Mouse (Mus musculus): Measurements from ENCODE around the gene Sms. TPM values are rescaled to one million over a fixed set of nuclear protein-coding genes. Genes with fewer than 3 reads are reported as not detected.

Gene Sms
- polyA plus RNA-seq (2015; fragmentation: Nextera tagmentation; extraction: Ambion mirVana): 41.3 and 57.3 TPM in 2 replicates

- peak; percentile 89 for ATAC-seq (replicated peaks; ENCODE audit: insufficient number of reproducible peaks, insufficient read depth, low FRiP score, low read depth)
- H3K9ac ChIP-seq: peak within 1 kb of the TSS; percentile 70
- no peaks in the 10 kb centered on the region for H3K36me3 ChIP-seq
- 17% methylated on average over 43 of the region's 45 CpGs for WGBS
- peak within 1 kb of the TSS; percentile 83 for H3K27ac ChIP-seq
- H3K27me3 ChIP-seq: no peaks in the 10 kb centered on the region
- peak within 1 kb of the TSS; percentile 73 for H3K4me3 ChIP-seq
- no peaks in the 10 kb centered on the region for H3K9me3 ChIP-seq (replicated peaks)
- H3K4me2 ChIP-seq: peak within 1 kb of the TSS; percentile 71
- H3K4me1 ChIP-seq (replicated peaks): 0 out of 2 replicates have a peak, but pooled peaks cover 3% of the 10 kb centered on the region
Observed at GRCm38 (mm10) chrX:157491944-157492726, at the start of gene Sms. Gene Sms (minus strand): TSS chrX:157492287.

GRCm38 (mm10) chrX:157506400-157506799 is 14.3 kb upstream of the Sms start:
- Histone ChIP-seq H3K9ac (no peak overlapping the region), H3K4me1 (replicated peaks) (peaks cover 3% of the 10 kb centered on the region; the same call in 1 of the 2 replicates), H3K9me3 (replicated peaks) (no peaks in the 10 kb centered on the region), H3K36me3 (no peaks in the 10 kb centered on the region), H3K27me3 (no peaks in the 10 kb centered on the region), H3K4me3 (no peak overlapping the region), H3K4me2 (no peak overlapping the region), H3K27ac (no peak overlapping the region)
- 54% methylated on average over 5 of the region's 5 CpGs for WGBS
- ATAC-seq (replicated peaks; ENCODE audit: insufficient number of reproducible peaks, insufficient read depth, low FRiP score, low read depth): no peak

GRCm38 (mm10) chrX:157504506-157504905 is 12.4 kb upstream of the Sms start:
- Histone ChIP-seq H3K27me3 (no peaks in the 10 kb centered on the region), H3K36me3 (no peaks in the 10 kb centered on the region), H3K9me3 (replicated peaks) (no peaks in the 10 kb centered on the region), H3K27ac (no peak overlapping the region; the same call in 1 of the 2 replicates), H3K9ac (no peak overlapping the region), H3K4me3 (no peak overlapping the region), H3K4me1 (replicated peaks) (peaks cover 3% of the 10 kb centered on the region; the same call in 1 of the 2 replicates), H3K4me2 (no peak overlapping the region)
- 35% methylated on average over 1 of the region's 1 CpGs for WGBS
- no peak for ATAC-seq (replicated peaks; ENCODE audit: insufficient number of reproducible peaks, insufficient read depth, low FRiP score, low read depth)

- no peak overlapping the region for H3K4me2 ChIP-seq
- H3K27me3 ChIP-seq: no peaks in the 10 kb centered on the region
- ATAC-seq (replicated peaks; ENCODE audit: insufficient number of reproducible peaks, insufficient read depth, low FRiP score, low read depth): no peak
- no peak overlapping the region for H3K27ac ChIP-seq
- no peak overlapping the region for H3K9ac ChIP-seq
- no peaks in the 10 kb centered on the region for H3K9me3 ChIP-seq (replicated peaks)
- H3K4me3 ChIP-seq: no peak overlapping the region
- H3K4me1 ChIP-seq (replicated peaks): no peaks in the 10 kb centered on the region
- 57% methylated on average over 2 of the region's 2 CpGs for WGBS
- no peaks in the 10 kb centered on the region for H3K36me3 ChIP-seq
Observed at GRCm38 (mm10) chrX:157501871-157502270, 9.8 kb upstream of the Sms start.

- Histone ChIP-seq H3K27ac (no peak overlapping the region), H3K9me3 (replicated peaks) (no peaks in the 10 kb centered on the region), H3K36me3 (no peaks in the 10 kb centered on the region), H3K4me3 (no peak overlapping the region), H3K27me3 (no peaks in the 10 kb centered on the region), H3K9ac (no peak overlapping the region), H3K4me1 (replicated peaks) (no peaks in the 10 kb centered on the region), H3K4me2 (no peak overlapping the region)
- 72% methylated on average over 8 of the region's 8 CpGs for WGBS
- ATAC-seq (replicated peaks; ENCODE audit: insufficient number of reproducible peaks, insufficient read depth, low FRiP score, low read depth): no peak
Observed at GRCm38 (mm10) chrX:157500004-157500403, 7.9 kb upstream of the Sms start.

GRCm38 (mm10) chrX:157493159-157493558 is 1.1 kb upstream of the Sms start:
- Histone ChIP-seq H3K4me1 (replicated peaks) (0 out of 2 replicates have a peak, but pooled peaks cover 3% of the 10 kb centered on the region), H3K9me3 (replicated peaks) (no peaks in the 10 kb centered on the region), H3K27ac (no peak overlapping the region), H3K36me3 (no peaks in the 10 kb centered on the region), H3K4me2 (no peak overlapping the region), H3K9ac (no peak overlapping the region), H3K27me3 (no peaks in the 10 kb centered on the region), H3K4me3 (no peak overlapping the region)
- no peak for ATAC-seq (replicated peaks; ENCODE audit: insufficient number of reproducible peaks, insufficient read depth, low FRiP score, low read depth)
- WGBS: 85% methylated on average over 4 of the region's 4 CpGs

GRCm38 (mm10) chrX:157491145-157491935 is 747 bp downstream of the Sms start:
- peak overlapping the region; percentile 83 for H3K27ac ChIP-seq

GRCm38 (mm10) chrX:157490769-157491144 is 1.3 kb downstream of the Sms start:
- no peak for ATAC-seq (replicated peaks; ENCODE audit: insufficient number of reproducible peaks, insufficient read depth, low FRiP score, low read depth)

More at GRCm38 (mm10) chrX:157491145-157491935, 747 bp downstream of the Sms start:
- H3K36me3 ChIP-seq: no peaks in the 10 kb centered on the region
- no peaks in the 10 kb centered on the region for H3K27me3 ChIP-seq
- ATAC-seq (replicated peaks; ENCODE audit: insufficient number of reproducible peaks, insufficient read depth, low FRiP score, low read depth): peak; percentile 54; the same call in 1 of the 2 replicates
- H3K9me3 ChIP-seq (replicated peaks): no peaks in the 10 kb centered on the region
- H3K4me3 ChIP-seq: peak overlapping the region; percentile 73
- 0 out of 2 replicates have a peak, but pooled peaks cover 3% of the 10 kb centered on the region for H3K4me1 ChIP-seq (replicated peaks)
- peak overlapping the region; percentile 71 for H3K4me2 ChIP-seq
- WGBS: 9% methylated on average over 77 of the region's 104 CpGs
- H3K9ac ChIP-seq: peak overlapping the region; percentile 70

GRCm38 (mm10) chrX:157489871-157490721 is 2.0 kb downstream of the Sms start:
- Histone ChIP-seq H3K4me1 (replicated peaks) (0 out of 2 replicates have a peak, but pooled peaks cover 3% of the 10 kb centered on the region), H3K4me3 (peak overlapping the region; percentile 73), H3K9ac (no peak overlapping the region), H3K27me3 (no peaks in the 10 kb centered on the region), H3K4me2 (peak overlapping the region; percentile 71), H3K9me3 (replicated peaks) (no peaks in the 10 kb centered on the region), H3K27ac (no peak overlapping the region), H3K36me3 (no peaks in the 10 kb centered on the region)
- ATAC-seq (replicated peaks; ENCODE audit: insufficient number of reproducible peaks, insufficient read depth, low FRiP score, low read depth): no peak
- WGBS: 20% methylated on average over 9 of the region's 9 CpGs

More at GRCm38 (mm10) chrX:157490769-157491144, 1.3 kb downstream of the Sms start:
- Histone ChIP-seq H3K36me3 (no peaks in the 10 kb centered on the region), H3K9ac (peak overlapping the region; percentile 70), H3K4me1 (replicated peaks) (0 out of 2 replicates have a peak, but pooled peaks cover 3% of the 10 kb centered on the region), H3K27ac (peak overlapping the region; percentile 83; the same call in 1 of the 2 replicates), H3K27me3 (no peaks in the 10 kb centered on the region), H3K4me2 (peak overlapping the region; percentile 71), H3K4me3 (peak overlapping the region; percentile 73), H3K9me3 (replicated peaks) (no peaks in the 10 kb centered on the region)
- WGBS: 13% methylated on average over 12 of the region's 12 CpGs

GRCm38 (mm10) chrX:157488831-157489230 is 3.3 kb downstream of the Sms start:
- H3K27me3 ChIP-seq: no peaks in the 10 kb centered on the region
- no peak overlapping the region for H3K9ac ChIP-seq
- no peaks in the 10 kb centered on the region for H3K9me3 ChIP-seq (replicated peaks)
- no peak for ATAC-seq (replicated peaks; ENCODE audit: insufficient number of reproducible peaks, insufficient read depth, low FRiP score, low read depth)
- 78% methylated on average over 3 of the region's 3 CpGs for WGBS
- H3K27ac ChIP-seq: no peak overlapping the region
- H3K4me2 ChIP-seq: no peak overlapping the region
- no peak overlapping the region for H3K4me3 ChIP-seq
- 0 out of 2 replicates have a peak, but pooled peaks cover 3% of the 10 kb centered on the region for H3K4me1 ChIP-seq (replicated peaks)
- H3K36me3 ChIP-seq: no peaks in the 10 kb centered on the region

Data from heart, embryonic 15.5 days (tissue).